Mouse (Mus musculus): Measurements from ENCODE around the gene Meis2.

GRCm38 (mm10) chr2:116059661-116060060 is 6.0 kb downstream of the Meis2 start:
- TF ChIP-seq POLR2A (IDR thresholded peaks at IDR 0.05; ENCODE audit: control insufficient read depth, low read depth, low read length) (no peak), CTCF (IDR thresholded peaks at IDR 0.05; ENCODE audit: control insufficient read depth, insufficient read depth, insufficient replicate concordance, low read depth, low read length) (no peak)
